Mouse (Mus musculus): Measurements from ENCODE around the gene Pigg.

Pigg gene

GRCm38 (mm10) chr5:108359491-108359890 is 47.1 kb downstream of the Pigg start:
- DNase-seq: no peak

- DNase-seq: no peak
Observed at GRCm38 (mm10) chr5:108360211-108360610, 47.8 kb downstream of the Pigg start.

GRCm38 (mm10) chr5:108362330-108362729 is 49.9 kb downstream of the Pigg start:
- no peak for DNase-seq

- DNase-seq: peak; percentile 33
Observed at GRCm38 (mm10) chr5:108366328-108366983, 54.0 kb downstream of the Pigg start.

GRCm38 (mm10) chr5:108366984-108367841 is 54.8 kb downstream of the Pigg start:
- DNase-seq: peak; percentile 62

GRCm38 (mm10) chr5:108367871-108368332 is 55.5 kb downstream of the Pigg start, which contains the start of gene Gm42517:
Gene Gm42517 (minus strand): TSS chr5:108367922.
- peak; percentile 51 for DNase-seq

GRCm38 (mm10) chr5:108368446-108368845 is 56.0 kb downstream of the Pigg start:
- no peak for DNase-seq

GRCm38 (mm10) chr5:108368851-108369621 is 56.6 kb downstream of the Pigg start:
- DNase-seq: peak; percentile 65

GRCm38 (mm10) chr5:108369964-108370363 is 57.6 kb downstream of the Pigg start:
- no peak for DNase-seq

GRCm38 (mm10) chr5:108374079-108374478 is 61.7 kb downstream of the Pigg start:
- no peak for DNase-seq

GRCm38 (mm10) chr5:108376059-108376458 is 63.6 kb downstream of the Pigg start:
- DNase-seq: no peak

- no peak for DNase-seq
Observed at GRCm38 (mm10) chr5:108378346-108378745, 65.9 kb downstream of the Pigg start.

- no peak for DNase-seq
Observed at GRCm38 (mm10) chr5:108385632-108386031, 73.2 kb downstream of the Pigg start.

GRCm38 (mm10) chr5:108386449-108386848 is 74.0 kb downstream of the Pigg start:
- DNase-seq: no peak

- DNase-seq: no peak
Observed at GRCm38 (mm10) chr5:108388201-108388600, 75.8 kb downstream of the Pigg start, which contains the start of gene Pde6b. Gene Pde6b (plus strand): TSS chr5:108388391.

- no peak for DNase-seq
Observed at GRCm38 (mm10) chr5:108389744-108390143, 77.3 kb downstream of the Pigg start.
